8 mouse cellular contexts compared by ENCODE assay signal in genomic region chr10:43478751-43479435, GRCm38 (mm10). TPM values are rescaled to one million over a fixed set of nuclear protein-coding genes. Genes with fewer than 3 reads are reported as not detected.
A peak's percentile ranks its signal among the peaks of the same experiment; 100 is the strongest.
DNase-seq lines count a peak whose midpoint lies in the region; ATAC-seq and TF ChIP-seq lines count a peak whose summit lies in the region.

Gene Bend3 (plus strand): TSS chr10:43478831.

- peak within 1 kb of the TSS; percentile 79 for H3K4me3 ChIP-seq in forebrain, embryonic 13.5 days
- H3K4me3 ChIP-seq in lung, embryonic 14.5 days (ENCODE audit: low read depth, low read length) = peak within 1 kb of the TSS; percentile 82

- no peaks in the 10 kb centered on the region for H3K9me3 ChIP-seq in forebrain, embryonic 13.5 days (replicated peaks)
- no peaks in the 10 kb centered on the region for H3K9me3 ChIP-seq in lung, embryonic 14.5 days (ENCODE audit: low read depth, low read length)

- TF ChIP-seq POLR2A in brain, embryonic 14.5 days (IDR thresholded peaks at IDR 0.05; ENCODE audit: borderline replicate concordance, extremely low read depth, insufficient read depth, insufficient read length, poor library complexity, severe bottlenecking) = no peak

- intact Hi-C loops in heart, postnatal 14 days (cut with DNase I) = loop anchor here (1.0 to 10.0 kb wide), 2 partner anchors 61 to 264 kb away; partner anchors contain the start of gene 1700021F05Rik

- no peaks in the 10 kb centered on the region for H3K27me3 ChIP-seq in forebrain, embryonic 13.5 days
- H3K27me3 ChIP-seq in lung, embryonic 14.5 days (ENCODE audit: insufficient read depth, low read length) = no peaks in the 10 kb centered on the region

- peak within 1 kb of the TSS; percentile 97 for H3K9ac ChIP-seq in forebrain, embryonic 13.5 days
- peak within 1 kb of the TSS; percentile 97 for H3K9ac ChIP-seq in lung, embryonic 14.5 days

- H3K4me1 ChIP-seq in forebrain, embryonic 13.5 days = peaks cover 50% of the 10 kb centered on the region
- peaks cover 16% of the 10 kb centered on the region for H3K4me1 ChIP-seq in lung, embryonic 14.5 days (ENCODE audit: insufficient read depth)

- peak; percentile 65 for ATAC-seq in forebrain, embryonic 13.5 days
- peak; percentile 57 for ATAC-seq in lung, embryonic 14.5 days (ENCODE audit: insufficient read depth)

- H3K27ac ChIP-seq in forebrain, embryonic 13.5 days = peak within 1 kb of the TSS; percentile 98
- H3K27ac ChIP-seq in lung, embryonic 14.5 days (ENCODE audit: low read depth) = peak within 1 kb of the TSS; percentile 98

- TF ChIP-seq CTCF in brain, embryonic 14.5 days (IDR thresholded peaks at IDR 0.05; ENCODE audit: borderline replicate concordance, extremely low read depth, insufficient read depth, insufficient read length) = no peak
- no peak for TF ChIP-seq CTCF in lung, embryonic 14.5 days (IDR thresholded peaks at IDR 0.05; ENCODE audit: low read depth)

- WGBS in forebrain, embryonic 13.5 days = under 1% methylated on average over 58 of the region's 101 CpGs
- WGBS in lung, embryonic 14.5 days = under 1% methylated on average over 79 of the region's 101 CpGs

- H3K4me2 ChIP-seq in forebrain, embryonic 13.5 days = peak within 1 kb of the TSS; percentile 90
- peak within 1 kb of the TSS; percentile 91 for H3K4me2 ChIP-seq in lung, embryonic 14.5 days

- peak; percentile 37 to 51 for DNase-seq in CD8-positive naive resting alpha-beta T cell, adult 2 months (ENCODE audit: low read depth in 2 of 2, low spot score in 2 of 2)
- DNase-seq in brain, embryonic 14.5 days (ENCODE audit: low read depth) = peak; percentile 80
- DNase-seq in heart, postnatal 14 days = peak; percentile 67 to 69
- peak; percentile 38 to 47 for DNase-seq in layer of hippocampus, adult 8-10 months (ENCODE audit: low spot score in 2 of 2)
- peak; percentile 72 for DNase-seq in lung, embryonic 14.5 days
- peak; percentile 29 for DNase-seq in ovary, postnatal 10 days (ENCODE audit: low spot score)
- DNase-seq in thymus, postnatal 14 days = peak; percentile 78

- no peaks in the 10 kb centered on the region for H3K36me3 ChIP-seq in forebrain, embryonic 13.5 days (ENCODE audit: poor library complexity, severe bottlenecking)
- H3K36me3 ChIP-seq in lung, embryonic 14.5 days (ENCODE audit: insufficient read depth) = no peaks in the 10 kb centered on the region

RNA-seq across cellular contexts. Expression of gene Bend3, which starts in this region (rescaled TPM):
- polyA plus RNA-seq in brain, embryonic 14.5 days (2012; rRNA removed) = 10.5 and 13.1 TPM in 2 replicates
- 3.8 and 5.0 TPM in 2 replicates for polyA plus RNA-seq in forebrain, embryonic 13.5 days (2015; fragmentation: Nextera tagmentation; extraction: Ambion mirVana)
- 1 to 10 TPM; 5.8 to 6.1 TPM for total RNA-seq in heart, postnatal 14 days (2021)
- 1 to 10 TPM; 4.6 to 7.2 (median 6.1) TPM for total RNA-seq in layer of hippocampus, adult 8-10 months (2022)
- 7.9 and 8.4 TPM in 2 replicates for polyA plus RNA-seq in lung, embryonic 14.5 days (2014; fragmentation: Nextera tagmentation; extraction: Ambion mirVana)

Comparison
In these comparisons a context has a peak if more than half of its experiments do, and no peak if none do; other contexts are left out.
1. Peak in every context shown above with its lines: DNase-seq, ATAC-seq, H3K4me3 ChIP-seq and H3K27ac ChIP-seq.
2. DNase-seq: peak in every context shown above with its lines; median percentile 80 in brain, embryonic 14.5 days; 78 in thymus, postnatal 14 days; 72 in lung, embryonic 14.5 days; 68 in heart, postnatal 14 days; 44 in CD8-positive naive resting alpha-beta T cell, adult 2 months; 42 in layer of hippocampus, adult 8-10 months; 29 in ovary, postnatal 10 days.